Mouse (Mus musculus) liver, postnatal 0 days (tissue): Measurements from ENCODE around the gene Ptgs1.

Experiments
- CTCF ChIP-seq: sonication (generic); IDR thresholded peaks from 2 replicates; pipeline ENCODE4 v1.5.1; 2016; ENCODE audit warnings: antibody characterized with exemption, low read depth
- EP300 ChIP-seq: IDR thresholded peaks from 2 replicates; pipeline ENCODE4 v1.6.1; 2016; ENCODE audit warnings: antibody characterized with exemption, low read depth, mild to moderate bottlenecking

GRCm38 (mm10) chr2:36262025-36262424 is 31.8 kb downstream of the Ptgs1 start:
- TF ChIP-seq EP300 (no peak), CTCF (no peak)
